Mouse (Mus musculus): ENCODE results near the gene Scn5a.

The Scn5a gene

GRCm38 (mm10) chr9:119445737-119446136 lies 133.1 kb downstream of the Scn5a start:
- DNase-seq: no peak

GRCm38 (mm10) chr9:119444738-119445429 lies 133.9 kb downstream of the Scn5a start, which contains the start of gene Exog:
Exog (plus strand) TSS chr9:119444943.
- DNase-seq: peak; percentile 95

- no peak for DNase-seq
Observed at GRCm38 (mm10) chr9:119438498-119439000, 140.3 kb downstream of the Scn5a start.

DNA sequence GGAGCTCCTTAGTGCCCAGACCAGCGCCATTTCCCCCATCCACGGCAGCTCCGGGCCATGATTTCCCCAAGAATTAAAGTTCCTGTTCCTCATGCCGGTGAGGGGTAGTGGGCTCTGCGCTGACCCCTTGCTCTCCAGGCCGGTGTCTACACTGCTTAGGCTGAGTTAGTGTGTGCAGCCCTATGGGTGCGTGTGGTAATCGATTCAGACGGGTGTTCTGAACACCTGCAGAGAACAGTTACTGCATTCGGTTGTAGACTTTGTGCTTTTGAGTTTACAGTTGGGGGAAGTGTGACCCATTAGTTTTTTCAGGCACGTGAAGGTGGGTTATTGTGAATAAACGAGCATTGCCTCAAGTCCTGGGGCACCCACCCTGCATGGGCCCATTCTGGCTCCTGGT lies 140.8 kb downstream of the Scn5a start:
- no peak for DNase-seq

DNA sequence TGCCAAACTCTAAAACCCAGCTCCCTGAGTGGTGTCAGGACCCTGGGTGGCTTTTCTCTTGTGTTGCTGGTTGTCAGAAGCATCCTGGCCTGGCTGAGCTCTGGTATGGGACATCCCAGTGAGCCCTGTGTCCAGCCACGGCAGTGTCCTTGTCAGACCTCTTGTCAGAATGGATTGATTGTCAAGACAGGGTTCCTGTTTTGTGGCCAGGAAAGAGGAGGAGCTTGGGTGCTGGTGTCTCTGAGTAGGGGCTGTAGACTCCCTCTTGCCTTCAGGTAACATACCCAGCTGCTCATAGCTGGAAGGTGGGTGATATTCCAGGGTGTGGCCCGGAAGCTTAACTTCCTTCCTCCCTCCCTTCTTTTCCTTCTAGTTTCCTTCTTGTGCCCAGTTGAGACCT lies 143.0 kb downstream of the Scn5a start:
- DNase-seq: no peak
